Mouse (Mus musculus): ENCODE data around the gene Ctsw. TPM values are rescaled to one million over a fixed set of nuclear protein-coding genes. Genes with fewer than 3 reads are reported as not detected.

The Ctsw gene
- total RNA-seq, 2 experiments from 2014 or later: not detected

- DNase-seq (ENCODE audit: low spot score): peak; percentile 44
These were observed 4.3 kb downstream of the Ctsw start for GRCm38 (mm10) chr19:5463791-5464562.

- no peak for DNase-seq (ENCODE audit: low spot score)
These were observed 5.1 kb downstream of the Ctsw start for GRCm38 (mm10) chr19:5463212-5463611.

- DNase-seq (ENCODE audit: low spot score): no peak
These were observed 6.9 kb downstream of the Ctsw start for GRCm38 (mm10) chr19:5461411-5461810.

- peak; percentile 92 for DNase-seq (ENCODE audit: low spot score)
These were observed 7.8 kb downstream of the Ctsw start, which contains the start of gene Fibp for GRCm38 (mm10) chr19:5460465-5460911. Gene Fibp (plus strand): TSS chr19:5460615.

- no peak for DNase-seq (ENCODE audit: low spot score)
These were observed 8.4 kb downstream of the Ctsw start for GRCm38 (mm10) chr19:5459896-5460295.

- no peak for DNase-seq (ENCODE audit: low spot score)
These were observed 9.3 kb downstream of the Ctsw start for GRCm38 (mm10) chr19:5459019-5459418.

- DNase-seq (ENCODE audit: low spot score): no peak
These were observed 10.4 kb downstream of the Ctsw start, which contains the start of gene Ccdc85b for GRCm38 (mm10) chr19:5457746-5458442. Gene Ccdc85b (minus strand): TSS chr19:5457894.

- peak; percentile 95 for DNase-seq (ENCODE audit: low spot score)
These were observed 11.2 kb downstream of the Ctsw start for GRCm38 (mm10) chr19:5456922-5457745.

- DNase-seq (ENCODE audit: low spot score): no peak
These were observed 11.9 kb downstream of the Ctsw start for GRCm38 (mm10) chr19:5456241-5456921.

- no peak for DNase-seq (ENCODE audit: low spot score)
These were observed 12.7 kb downstream of the Ctsw start for GRCm38 (mm10) chr19:5455568-5455967.

- no peak for DNase-seq (ENCODE audit: low spot score)
These were observed 13.3 kb downstream of the Ctsw start for GRCm38 (mm10) chr19:5455037-5455436.

GRCm38 (mm10) chr19:5451766-5452165 is 16.5 kb downstream of the Ctsw start:
- no peak for DNase-seq (ENCODE audit: low spot score)

- no peak for DNase-seq (ENCODE audit: low spot score)
These were observed 18.6 kb downstream of the Ctsw start for GRCm38 (mm10) chr19:5449673-5450072.

GRCm38 (mm10) chr19:5448354-5449150 is 19.8 kb downstream of the Ctsw start:
- no peak for DNase-seq (ENCODE audit: low spot score)

GRCm38 (mm10) chr19:5447515-5448353 is 20.6 kb downstream of the Ctsw start, which contains the start of gene Fosl1:
Gene Fosl1 (plus strand): TSS chr19:5447547.
- peak; percentile 45 for DNase-seq (ENCODE audit: low spot score)

GRCm38 (mm10) chr19:5445747-5446146 is 22.6 kb downstream of the Ctsw start:
- no peak for DNase-seq (ENCODE audit: low spot score)

- no peak for DNase-seq (ENCODE audit: low spot score)
These were observed 23.4 kb downstream of the Ctsw start for GRCm38 (mm10) chr19:5444954-5445353.

- DNase-seq (ENCODE audit: low spot score): no peak
These were observed 23.9 kb downstream of the Ctsw start for GRCm38 (mm10) chr19:5444371-5444908.

GRCm38 (mm10) chr19:5433951-5434350 is 34.4 kb downstream of the Ctsw start:
- DNase-seq (ENCODE audit: low spot score): no peak

All from gastrocnemius, adult 18-20 months (tissue).